Mouse (Mus musculus) ES-Bruce4 (cell line): ENCODE results near the gene Adamts5.

Experiments
- CTCF ChIP-seq: IDR thresholded peaks from one replicate; pipeline ENCODE4 v1.8.1; 2011; ENCODE audit warnings: low read depth, low read length
- EP300 ChIP-seq: IDR thresholded peaks from 2 replicates; pipeline ENCODE4 v1.6.1; 2011; ENCODE audit warnings: low read depth, low read length; ENCODE audit not compliant: insufficient read depth

- TF ChIP-seq CTCF (no peak), EP300 (no peak)
Measured at GRCm38 (mm10) chr16:85920122-85920521, 18.5 kb upstream of the Adamts5 start.
